Mouse (Mus musculus) forebrain, embryonic 13.5 days (tissue): ENCODE results near the gene Gm20388. TPM values are rescaled to one million over a fixed set of nuclear protein-coding genes. Genes with fewer than 3 reads are reported as not detected.

ENCODE experiments used
- ATAC-seq: fragments of 200-750 bp; cut with Nextera tagmentation; 2 replicates; pipeline ENCODE4 v1.8.0; 2017
- H3K27ac ChIP-seq: fragments of 300-500 bp; sonication (generic); 2 replicates; pipeline ENCODE4 v1.5.1; 2015; ENCODE audit warnings: inconsistent platforms, mild to moderate bottlenecking, moderate library complexity
- H3K27me3 ChIP-seq: fragments of 300-500 bp; sonication (generic); 2 replicates; pipeline ENCODE4 v1.6.1; 2015; ENCODE audit warnings: mild to moderate bottlenecking, inconsistent platforms
- H3K36me3 ChIP-seq: fragments of 300-500 bp; sonication (generic); 2 replicates; pipeline ENCODE4 v1.6.1; 2015; ENCODE audit warnings: mild to moderate bottlenecking, inconsistent platforms; ENCODE audit not compliant: poor library complexity, severe bottlenecking
- H3K4me1 ChIP-seq: fragments of 300-500 bp; sonication (generic); 2 replicates; pipeline ENCODE4 v1.6.1; 2015; ENCODE audit warnings: inconsistent platforms
- H3K4me2 ChIP-seq: fragments of 300-500 bp; sonication (generic); 2 replicates; pipeline ENCODE4 v1.6.1; 2015; ENCODE audit warnings: inconsistent platforms, mild to moderate bottlenecking, moderate library complexity
- H3K4me3 ChIP-seq: fragments of 300-500 bp; sonication (generic); 2 replicates; pipeline ENCODE4 v1.5.1; 2015; ENCODE audit warnings: mild to moderate bottlenecking, inconsistent platforms
- H3K9ac ChIP-seq: fragments of 300-500 bp; sonication (generic); 2 replicates; pipeline ENCODE4 v1.6.1; 2015; ENCODE audit warnings: mild to moderate bottlenecking, inconsistent platforms
- H3K9me3 ChIP-seq: fragments of 300-500 bp; sonication (generic); replicated peaks from 2 replicates; pipeline ENCODE4 v1.6.1; 2016; ENCODE audit warnings: inconsistent platforms
- WGBS: fragments of 180-500 bp; shearing (Covaris S2); methylation state at CpG from one replicate; pipeline ENCODE4 v1.1.7; 2015; 5-methylcytosine and 5-hydroxymethylcytosine counted together
- polyA plus RNA-seq: library from polyadenylated mRNA; unstranded; fragments of >200 nt; fragmentation: Nextera tagmentation; extraction: Ambion mirVana; gene quantifications from 2 replicates; pipeline ENCODE4 v1.2.1, GENCODE M21; 2015

Gm20388 gene
- polyA plus RNA-seq, 1 experiment from 2014 or later = 5.6 TPM

- H3K4me3 ChIP-seq = no peak overlapping the region
- H3K9ac ChIP-seq = no peak overlapping the region
- no peaks in the 10 kb centered on the region for H3K4me1 ChIP-seq
- no peak overlapping the region for H3K4me2 ChIP-seq
- H3K36me3 ChIP-seq = peaks cover 4% of the 10 kb centered on the region; the same call in 1 of the 2 replicates
- 78% methylated on average over 17 of the region's 17 CpGs for WGBS
- H3K9me3 ChIP-seq = no peaks in the 10 kb centered on the region
- no peaks in the 10 kb centered on the region for H3K27me3 ChIP-seq
- no peak overlapping the region for H3K27ac ChIP-seq
- no peak for ATAC-seq
Observed at GRCm38 (mm10) chr8:124370422-124371183, 4460.0 kb downstream of the Gm20388 start.

DNA sequence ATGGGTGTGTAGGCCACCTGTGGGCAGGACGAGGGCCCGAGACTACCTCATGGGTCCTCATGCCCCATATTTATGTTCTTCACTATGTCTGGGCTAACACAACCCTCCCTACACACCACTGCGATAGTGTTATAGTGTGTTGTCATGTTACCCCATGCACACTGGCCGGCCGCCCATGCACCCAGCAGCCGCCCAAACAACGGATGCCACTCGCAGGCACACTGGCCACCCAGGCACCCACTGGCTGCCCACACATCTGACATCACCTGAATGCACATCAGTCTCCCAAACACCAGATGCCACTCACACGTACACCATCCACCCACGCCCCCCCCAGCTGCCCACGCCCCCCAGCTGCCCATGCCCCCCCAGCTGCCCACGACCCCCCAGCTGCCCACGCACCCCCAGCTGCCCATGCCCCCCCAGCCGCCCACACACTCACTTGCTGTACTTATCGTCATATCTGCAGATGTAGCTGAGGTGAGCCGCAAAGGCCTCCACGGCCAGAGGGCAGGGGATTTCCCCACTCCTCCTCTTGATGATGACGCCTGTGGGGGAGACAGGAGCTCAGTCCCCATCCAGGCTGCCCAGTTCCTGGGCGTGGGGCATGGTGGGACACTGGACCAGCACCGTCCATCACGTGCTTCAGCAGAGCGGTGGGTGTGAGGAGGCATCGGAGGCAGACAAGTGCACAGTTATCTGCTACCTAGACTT is 4460.9 kb downstream of the Gm20388 start:
- Histone ChIP-seq H3K9ac (no peak overlapping the region), H3K4me1 (no peaks in the 10 kb centered on the region), H3K4me2 (no peak overlapping the region), H3K27me3 (no peaks in the 10 kb centered on the region), H3K36me3 (peaks cover 4% of the 10 kb centered on the region; the same call in 1 of the 2 replicates), H3K4me3 (no peak overlapping the region), H3K9me3 (no peaks in the 10 kb centered on the region), H3K27ac (no peak overlapping the region)
- WGBS = 92% methylated on average over 21 of the region's 23 CpGs
- no peak for ATAC-seq

DNA sequence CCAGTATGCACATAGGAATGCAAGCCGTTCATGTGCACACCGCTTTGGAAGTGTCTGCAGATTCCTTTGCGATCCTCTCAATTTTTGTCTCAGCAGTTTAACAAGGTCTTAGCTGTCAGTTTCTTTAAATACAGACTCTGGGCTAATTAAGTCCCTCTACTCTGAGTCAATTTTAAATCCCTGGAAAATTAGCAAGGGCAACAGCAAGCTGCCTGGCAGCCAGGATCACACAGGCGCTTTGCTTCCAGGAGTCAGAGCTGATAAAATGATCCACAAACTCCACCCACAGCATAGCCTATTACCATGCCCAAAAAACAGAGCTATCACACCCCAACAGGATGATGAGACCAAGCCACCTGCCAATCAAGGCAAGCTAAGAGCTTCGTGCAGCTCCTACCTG is 4463.1 kb downstream of the Gm20388 start:
- Histone ChIP-seq H3K4me1 (no peaks in the 10 kb centered on the region), H3K27me3 (no peaks in the 10 kb centered on the region), H3K9ac (no peak overlapping the region), H3K36me3 (peaks cover 4% of the 10 kb centered on the region; the same call in 1 of the 2 replicates), H3K9me3 (no peaks in the 10 kb centered on the region), H3K4me2 (no peak overlapping the region), H3K4me3 (no peak overlapping the region), H3K27ac (no peak overlapping the region)
- WGBS = 87% methylated on average over 5 of the region's 5 CpGs
- no peak for ATAC-seq

DNA sequence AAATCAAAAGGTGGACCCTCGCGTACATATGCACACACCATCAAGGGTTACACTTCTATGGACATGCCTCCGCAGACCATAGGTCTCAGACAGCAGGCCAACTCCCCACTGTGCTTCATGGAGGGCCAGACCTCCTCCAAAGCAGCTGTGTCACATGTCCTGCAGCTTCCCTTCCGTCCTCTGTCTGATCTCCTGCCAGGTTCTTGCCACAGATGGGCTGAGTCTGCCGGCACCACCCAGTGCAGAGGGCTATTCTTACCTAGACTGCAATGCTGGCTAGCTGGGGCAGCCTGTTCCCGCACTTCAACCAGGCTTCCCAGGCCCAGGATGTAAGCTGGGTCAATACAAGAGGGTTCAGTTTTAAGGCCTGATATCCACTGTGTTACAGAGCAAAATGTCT is 4464.5 kb downstream of the Gm20388 start:
- Histone ChIP-seq H3K27ac (no peak overlapping the region), H3K9me3 (no peaks in the 10 kb centered on the region), H3K9ac (no peak overlapping the region), H3K4me2 (no peak overlapping the region), H3K27me3 (no peaks in the 10 kb centered on the region), H3K4me3 (no peak overlapping the region), H3K4me1 (no peaks in the 10 kb centered on the region), H3K36me3 (peaks cover 1% of the 10 kb centered on the region; the same call in 1 of the 2 replicates)
- 78% methylated on average over 6 of the region's 6 CpGs for WGBS
- no peak for ATAC-seq

DNA sequence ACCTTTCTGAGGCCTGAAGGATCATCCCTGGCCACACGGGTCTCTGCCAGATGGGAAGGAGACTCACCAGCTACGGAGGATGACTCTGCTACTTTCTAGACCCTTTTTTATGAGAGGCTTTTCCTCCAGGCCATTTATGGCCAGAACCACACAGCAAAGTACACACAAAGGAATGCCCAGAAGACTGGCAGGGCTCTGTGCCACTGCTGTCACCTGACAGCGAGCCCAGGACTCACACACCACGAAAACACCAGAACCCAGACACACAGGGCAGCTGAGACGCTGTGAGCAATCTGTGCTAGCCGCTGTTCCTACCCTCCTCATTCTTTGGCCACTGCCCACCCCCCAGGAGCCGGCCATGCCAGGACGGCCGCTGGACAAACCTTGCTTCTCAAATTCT is 4465.1 kb downstream of the Gm20388 start:
- H3K4me1 ChIP-seq = no peaks in the 10 kb centered on the region
- no peaks in the 10 kb centered on the region for H3K9me3 ChIP-seq
- H3K27me3 ChIP-seq = no peaks in the 10 kb centered on the region
- no peak overlapping the region for H3K4me2 ChIP-seq
- no peak overlapping the region; the same call in 1 of the 2 replicates for H3K27ac ChIP-seq
- no peak overlapping the region for H3K4me3 ChIP-seq
- ATAC-seq = no peak
- no peak overlapping the region for H3K9ac ChIP-seq
- no peaks in the 10 kb centered on the region for H3K36me3 ChIP-seq
- WGBS = 87% methylated on average over 9 of the region's 9 CpGs

DNA sequence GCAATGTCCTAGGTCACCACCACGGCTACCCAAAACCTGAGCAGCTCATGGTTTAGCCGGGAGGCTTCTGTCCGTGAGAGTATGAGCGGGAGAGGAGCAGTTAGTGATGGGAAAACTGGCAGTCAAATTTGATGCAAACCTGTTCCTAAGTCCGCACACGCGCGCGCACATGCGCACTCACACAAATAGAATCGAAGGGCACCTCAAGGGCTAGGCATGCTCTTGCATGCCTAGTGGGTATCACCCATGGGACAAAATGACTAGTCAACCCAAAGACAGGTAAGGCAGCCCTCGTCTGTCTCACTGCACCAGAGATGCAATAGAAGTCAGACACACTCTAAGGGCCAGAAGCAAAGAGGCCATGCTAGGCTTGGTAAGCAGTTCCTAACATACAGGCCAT is 4465.8 kb downstream of the Gm20388 start:
- WGBS = 95% methylated on average over 12 of the region's 12 CpGs
- Histone ChIP-seq H3K9me3 (no peaks in the 10 kb centered on the region), H3K4me1 (no peaks in the 10 kb centered on the region), H3K27ac (no peak overlapping the region), H3K4me2 (no peak overlapping the region), H3K9ac (no peak overlapping the region), H3K4me3 (no peak overlapping the region), H3K27me3 (no peaks in the 10 kb centered on the region), H3K36me3 (no peaks in the 10 kb centered on the region)
- ATAC-seq = no peak

- H3K9ac ChIP-seq = no peak overlapping the region
- H3K9me3 ChIP-seq = no peaks in the 10 kb centered on the region
- peaks cover 9% of the 10 kb centered on the region for H3K4me1 ChIP-seq
- H3K4me2 ChIP-seq = no peak overlapping the region
- H3K27me3 ChIP-seq = no peaks in the 10 kb centered on the region
- ATAC-seq = no peak
- no peak overlapping the region for H3K27ac ChIP-seq
- 73% methylated on average over 6 of the region's 6 CpGs for WGBS
- H3K36me3 ChIP-seq = no peaks in the 10 kb centered on the region
- H3K4me3 ChIP-seq = no peak overlapping the region
Observed at GRCm38 (mm10) chr8:124379289-124379688, 4468.6 kb downstream of the Gm20388 start.

GRCm38 (mm10) chr8:124382235-124382634 is 4471.6 kb downstream of the Gm20388 start:
- peaks cover 12% of the 10 kb centered on the region for H3K4me1 ChIP-seq
- 36% methylated on average over 10 of the region's 10 CpGs for WGBS
- H3K36me3 ChIP-seq = no peaks in the 10 kb centered on the region
- ATAC-seq = no peak
- H3K27me3 ChIP-seq = no peaks in the 10 kb centered on the region
- H3K27ac ChIP-seq = peak overlapping the region; percentile 51; the same call in 1 of the 2 replicates
- H3K9me3 ChIP-seq = no peaks in the 10 kb centered on the region
- H3K4me2 ChIP-seq = no peak overlapping the region
- H3K4me3 ChIP-seq = no peak overlapping the region
- no peak overlapping the region for H3K9ac ChIP-seq

DNA sequence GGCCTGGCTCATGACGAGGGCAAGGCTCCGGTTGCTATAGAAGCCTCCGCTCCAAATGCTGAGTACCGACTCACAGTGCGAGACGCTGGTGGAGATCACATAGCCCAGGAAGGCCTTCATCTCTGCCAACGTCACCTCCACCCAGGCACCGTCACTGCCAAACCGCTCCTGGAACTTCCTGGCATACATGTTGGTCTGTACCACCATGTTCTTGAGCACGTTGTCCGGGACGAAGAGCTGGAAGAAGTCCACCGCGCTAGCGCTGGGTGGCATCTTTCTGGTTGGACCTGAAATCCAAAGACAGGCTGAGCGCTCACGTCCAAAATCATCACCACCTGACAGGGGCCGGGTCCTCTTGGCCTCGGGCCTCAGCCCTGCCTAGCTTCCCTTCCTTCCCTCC is 4473.7 kb downstream of the Gm20388 start:
- Histone ChIP-seq H3K4me2 (no peak overlapping the region), H3K4me3 (no peak overlapping the region), H3K27me3 (no peaks in the 10 kb centered on the region), H3K9ac (no peak overlapping the region), H3K4me1 (peaks cover 12% of the 10 kb centered on the region), H3K9me3 (no peaks in the 10 kb centered on the region), H3K27ac (no peak overlapping the region), H3K36me3 (no peaks in the 10 kb centered on the region)
- ATAC-seq = no peak
- 93% methylated on average over 19 of the region's 19 CpGs for WGBS

DNA sequence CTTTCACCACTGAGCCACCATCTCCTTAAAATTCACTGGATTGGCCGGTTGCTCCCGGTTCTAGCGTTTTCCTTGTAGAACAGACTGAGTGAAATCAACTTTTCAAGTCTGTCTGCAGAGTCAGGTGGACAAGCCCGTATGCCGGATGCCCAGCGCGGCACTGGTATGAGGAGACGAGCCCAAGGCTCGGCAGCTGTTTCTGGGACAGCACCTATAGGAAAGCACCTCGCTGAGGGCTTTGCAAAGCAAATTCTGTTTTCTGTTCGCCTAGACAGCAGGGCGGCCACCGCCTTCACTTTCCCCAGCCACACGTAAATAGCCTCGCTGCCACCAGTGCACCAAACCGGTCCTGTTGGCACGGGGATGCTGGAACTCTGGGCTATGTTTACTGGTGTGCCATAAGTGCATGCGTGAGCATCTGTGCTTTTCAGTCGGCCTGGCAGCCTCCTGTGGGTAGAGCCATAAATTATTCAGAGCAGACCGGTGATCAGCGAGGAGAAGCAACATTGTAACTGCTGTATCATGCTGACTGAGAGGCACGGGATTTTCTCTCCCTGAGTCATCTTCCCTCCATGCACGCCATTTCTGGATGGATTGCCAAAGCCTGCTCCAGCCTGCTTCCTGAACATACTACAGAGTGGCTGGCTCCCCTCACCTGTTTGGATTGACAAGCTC is 4475.7 kb downstream of the Gm20388 start:
- Histone ChIP-seq H3K4me1 (peaks cover 12% of the 10 kb centered on the region), H3K4me2 (no peak overlapping the region), H3K36me3 (no peaks in the 10 kb centered on the region), H3K9ac (no peak overlapping the region), H3K27ac (no peak overlapping the region), H3K4me3 (no peak overlapping the region), H3K9me3 (no peaks in the 10 kb centered on the region), H3K27me3 (no peaks in the 10 kb centered on the region)
- WGBS = 84% methylated on average over 23 of the region's 23 CpGs
- ATAC-seq = peak; percentile 77; the same call in 1 of the 2 replicates

GRCm38 (mm10) chr8:124389495-124389894 is 4478.9 kb downstream of the Gm20388 start:
- ATAC-seq = no peak
- H3K36me3 ChIP-seq = no peaks in the 10 kb centered on the region
- no peak overlapping the region for H3K9ac ChIP-seq
- H3K27me3 ChIP-seq = no peaks in the 10 kb centered on the region
- 0 out of 2 replicates have a peak, but pooled peaks cover 3% of the 10 kb centered on the region for H3K4me1 ChIP-seq
- 88% methylated on average over 11 of the region's 11 CpGs for WGBS
- no peak overlapping the region for H3K4me3 ChIP-seq
- H3K4me2 ChIP-seq = no peak overlapping the region
- H3K9me3 ChIP-seq = no peaks in the 10 kb centered on the region
- H3K27ac ChIP-seq = no peak overlapping the region

- no peak for ATAC-seq
- no peak overlapping the region for H3K4me3 ChIP-seq
- H3K4me2 ChIP-seq = no peak overlapping the region
- H3K27ac ChIP-seq = no peak overlapping the region
- H3K36me3 ChIP-seq = no peaks in the 10 kb centered on the region
- no peaks in the 10 kb centered on the region for H3K9me3 ChIP-seq
- H3K9ac ChIP-seq = no peak overlapping the region
- 76% methylated on average over 7 of the region's 7 CpGs for WGBS
- 0 out of 2 replicates have a peak, but pooled peaks cover 2% of the 10 kb centered on the region for H3K4me1 ChIP-seq
- H3K27me3 ChIP-seq = no peaks in the 10 kb centered on the region
Observed at GRCm38 (mm10) chr8:124391191-124391590, 4480.6 kb downstream of the Gm20388 start.
